Mouse (Mus musculus): ENCODE data around the gene Gabrb1.
"Not testable (repeated sequence)": the region's sequence is repeated elsewhere in the genome, so short reads cannot be mapped to it uniquely, and the experiment has no call there.

Gene Gabrb1

DNA sequence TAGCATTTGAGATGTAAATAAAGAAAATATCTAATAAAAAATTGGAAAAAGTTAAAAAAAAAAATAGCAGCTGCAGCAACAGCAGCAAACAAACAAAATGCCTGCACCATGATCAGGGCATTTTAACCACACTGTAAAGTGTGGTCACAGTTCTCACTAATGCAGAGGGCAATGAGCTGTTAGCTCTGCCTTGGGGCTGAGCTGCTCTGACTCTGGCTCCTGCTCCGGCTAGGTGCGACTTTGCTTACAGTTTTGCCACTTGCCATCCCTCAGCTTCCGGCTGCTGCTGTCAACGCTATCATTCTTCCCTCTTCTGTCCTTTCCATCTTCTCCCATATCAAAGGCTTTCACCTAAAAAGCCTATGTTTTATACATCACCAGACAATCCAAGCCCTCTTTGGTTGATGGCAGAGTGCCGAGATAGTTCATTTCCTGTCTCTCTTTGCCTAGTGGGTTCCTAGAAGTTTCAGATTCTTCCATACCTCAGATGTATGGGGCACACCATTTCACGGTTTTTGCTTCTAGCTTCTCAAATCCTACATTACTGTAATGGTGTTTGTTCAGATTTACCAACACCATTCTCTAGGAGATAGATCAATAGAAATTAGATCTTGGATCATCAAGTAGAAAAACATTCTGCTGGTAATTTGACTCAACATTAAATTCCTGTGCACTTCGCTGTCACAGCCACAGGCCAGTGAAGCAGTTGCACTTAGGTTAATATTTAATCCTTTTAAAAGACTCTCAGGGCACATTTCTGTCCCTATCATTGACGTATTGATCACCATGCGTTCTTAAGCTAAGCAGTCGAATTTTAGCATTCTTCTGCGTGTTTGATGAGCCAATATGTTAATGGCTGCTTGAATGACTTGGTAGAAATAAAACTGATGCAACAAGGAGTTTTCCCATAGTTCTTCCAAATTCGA, 385.6 kb downstream of the Gabrb1 start:
- DNase-seq (ENCODE audit: low spot score) = no peak

DNA sequence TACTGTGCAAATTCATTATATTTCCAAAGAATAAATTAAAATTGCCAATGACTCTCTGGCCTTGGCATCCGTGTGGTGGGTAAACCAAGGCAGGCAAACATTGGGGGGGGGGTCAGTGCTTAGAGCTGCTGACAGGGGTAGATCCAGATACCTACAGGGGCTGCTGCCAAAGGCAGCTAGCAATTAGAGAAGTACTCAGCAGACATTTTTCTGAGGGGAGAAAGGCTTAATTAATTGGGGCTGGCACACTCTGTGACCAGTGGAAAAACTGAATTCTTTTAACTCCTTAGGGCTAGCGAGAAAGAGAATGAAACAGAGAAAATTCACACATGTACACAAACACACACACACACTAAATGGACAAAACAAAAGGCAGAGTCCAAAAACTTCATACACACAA, 388.3 kb downstream of the Gabrb1 start:
- no peak for DNase-seq (ENCODE audit: low spot score)

GRCm38 (mm10) chr5:72064079-72064478, 406.2 kb downstream of the Gabrb1 start:
- DNase-seq (ENCODE audit: low spot score) = no peak

DNA sequence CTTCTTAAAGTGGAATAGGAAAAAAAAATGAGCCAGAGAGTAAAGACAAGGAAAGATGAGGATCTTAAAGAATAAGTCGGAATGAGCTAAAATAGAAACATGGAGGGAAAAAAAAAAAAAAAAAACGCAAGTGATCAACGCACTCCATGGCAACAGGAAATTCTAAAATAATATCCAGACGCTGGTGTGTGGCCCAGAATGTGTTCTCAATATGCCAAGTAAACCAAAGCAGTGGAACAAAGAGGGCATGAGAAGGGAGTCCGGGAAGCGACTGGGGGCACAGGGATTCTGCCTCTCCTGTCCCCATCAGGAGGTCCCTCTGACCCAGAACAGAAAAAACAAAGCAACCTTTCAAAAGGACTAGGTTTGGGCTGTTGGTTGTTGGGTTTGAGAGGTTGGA, 410.9 kb downstream of the Gabrb1 start:
- no peak for DNase-seq (ENCODE audit: low spot score)

DNA sequence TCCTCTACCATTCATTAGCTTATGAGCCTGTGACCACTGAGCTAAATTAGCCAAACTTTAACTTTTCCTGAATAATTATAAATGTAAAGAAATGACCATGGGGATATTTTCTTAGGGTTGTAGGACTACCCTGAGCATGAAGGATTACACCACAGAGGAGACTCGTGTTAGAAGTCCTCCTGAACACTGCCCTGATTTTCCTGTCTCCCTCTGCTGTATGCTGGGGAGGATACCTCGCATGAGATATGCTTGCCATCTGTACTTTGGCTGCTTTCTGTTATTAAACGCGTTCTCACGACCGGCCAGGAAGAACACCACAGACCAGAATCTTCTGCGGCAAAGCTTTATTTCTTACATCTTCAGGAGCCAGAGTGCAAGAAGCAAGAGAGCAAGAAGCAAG, 411.5 kb downstream of the Gabrb1 start:
- DNase-seq (ENCODE audit: low spot score) = not testable (repeated sequence)

DNA sequence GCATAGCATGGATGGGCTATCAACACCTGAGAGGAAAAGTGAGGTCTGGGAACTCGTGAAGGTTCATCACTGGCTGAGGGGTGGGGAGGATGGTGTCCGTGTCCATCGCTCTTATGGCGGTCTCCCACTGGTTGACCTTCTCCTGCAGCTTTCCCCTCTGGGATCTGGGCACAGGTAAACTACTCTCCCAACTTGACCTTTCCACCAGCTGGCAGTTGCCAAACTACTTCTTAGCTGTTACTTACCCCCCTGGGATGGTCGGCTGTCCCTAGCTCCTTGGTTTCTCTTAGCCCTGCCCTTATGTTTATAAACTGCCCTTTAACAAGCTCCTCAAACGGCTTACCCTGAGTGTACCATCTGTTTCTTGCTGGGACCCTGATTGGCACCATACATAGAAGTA, 418.9 kb downstream of the Gabrb1 start:
- no peak for DNase-seq (ENCODE audit: low spot score)

DNA sequence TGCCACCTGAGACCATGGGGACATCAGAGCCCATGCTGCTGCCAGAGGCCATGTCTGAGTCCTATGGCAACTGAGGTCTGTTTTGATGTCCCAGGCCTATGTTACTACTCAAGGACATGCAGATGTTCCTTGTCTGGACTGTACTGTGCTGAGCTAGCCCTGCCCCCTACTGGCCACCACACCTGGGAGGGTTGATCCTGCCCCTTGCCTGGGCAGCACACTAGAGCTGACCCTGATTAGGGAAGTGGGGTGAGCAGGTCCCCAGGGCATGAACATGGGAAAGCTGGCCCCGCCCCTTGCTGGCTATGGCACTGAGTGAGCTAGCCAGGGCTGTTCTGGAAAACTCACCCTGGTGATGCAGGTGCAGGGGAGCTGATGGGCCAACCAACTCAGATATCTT, 428.6 kb downstream of the Gabrb1 start:
- DNase-seq (ENCODE audit: low spot score) = no peak

DNA sequence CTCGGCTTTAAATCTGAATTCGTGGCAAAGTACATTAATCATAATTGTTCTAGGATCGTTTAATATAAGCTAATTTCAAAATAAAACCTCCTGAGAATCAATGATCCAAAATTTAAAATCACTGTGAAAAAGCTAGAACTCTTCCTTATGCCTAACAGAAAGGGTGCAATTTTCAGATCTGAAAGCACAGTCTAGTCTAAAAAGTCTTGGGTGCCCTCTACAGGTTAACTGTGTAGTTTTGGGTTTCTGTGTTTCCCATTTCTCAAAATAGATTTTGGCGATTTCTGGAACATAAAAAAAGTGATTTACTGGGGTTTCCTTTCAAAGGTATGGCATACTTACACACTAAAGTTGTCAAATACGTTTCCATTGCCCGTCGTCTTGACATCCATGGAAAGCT, 436.7 kb downstream of the Gabrb1 start:
- DNase-seq (ENCODE audit: low spot score) = no peak

- DNase-seq (ENCODE audit: low spot score) = no peak
Measured at GRCm38 (mm10) chr5:72095015-72095414, 437.1 kb downstream of the Gabrb1 start.

DNA sequence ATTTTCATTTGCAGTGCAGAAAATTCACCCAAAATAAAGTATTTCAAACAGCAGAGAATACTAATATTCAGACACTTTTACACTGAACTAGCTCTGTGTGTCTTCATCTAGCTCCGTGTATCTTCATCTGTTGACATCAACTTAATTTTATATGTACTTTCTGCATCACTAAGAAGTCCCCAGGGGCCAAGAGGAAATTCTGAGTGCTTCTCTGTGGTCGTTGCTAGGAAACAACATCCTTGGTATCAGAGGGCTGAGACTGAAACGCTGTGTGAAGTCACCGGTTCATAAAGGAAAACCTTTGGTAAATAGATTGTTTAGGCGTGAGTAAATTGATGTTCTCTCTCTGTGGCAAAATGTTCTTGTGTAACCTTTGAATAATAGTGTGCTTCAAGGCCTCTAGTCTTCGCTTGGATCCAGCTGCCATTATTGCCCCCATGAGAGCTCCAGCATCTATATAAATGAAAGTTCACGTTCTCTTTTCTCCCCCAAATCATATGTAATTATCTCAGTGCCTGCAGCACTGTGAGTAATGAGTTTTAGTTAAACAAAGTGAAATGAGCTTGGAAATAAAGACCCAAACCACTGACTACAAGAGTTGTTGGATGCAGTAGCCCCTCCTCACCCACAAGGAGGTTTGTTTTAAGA, 446.5 kb downstream of the Gabrb1 start:
- DNase-seq (ENCODE audit: low spot score) = no peak

DNA sequence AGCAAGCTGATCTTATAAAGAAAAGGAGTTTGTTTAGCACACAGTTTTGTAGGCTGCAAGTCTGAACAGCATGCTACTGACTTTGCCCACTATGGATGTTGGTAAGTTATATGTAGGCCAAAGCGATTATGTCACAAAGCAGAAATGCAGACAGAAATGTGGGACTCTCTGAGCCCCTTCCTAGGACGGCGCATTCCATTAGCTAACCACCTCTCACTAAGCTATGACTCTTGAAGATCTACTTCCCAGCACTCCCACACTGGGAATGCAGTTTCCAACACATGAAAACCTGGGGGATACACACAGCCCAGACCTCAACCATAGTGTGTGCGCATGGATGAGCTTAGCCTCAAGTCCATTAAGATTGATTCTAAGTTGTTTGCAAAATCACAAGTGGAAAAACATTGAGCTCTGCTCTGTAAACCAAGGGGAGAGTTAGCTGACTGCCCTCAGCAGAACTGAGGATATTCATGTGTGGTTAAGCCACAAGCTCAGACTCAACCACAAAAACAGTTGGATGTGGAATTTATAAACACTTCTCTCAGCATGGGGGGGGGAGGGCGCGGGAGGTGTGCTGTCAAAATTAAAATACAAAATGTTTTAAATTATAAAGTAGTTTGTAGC, 464.6 kb downstream of the Gabrb1 start:
- DNase-seq (ENCODE audit: low spot score) = no peak

GRCm38 (mm10) chr5:72126681-72127080, 468.8 kb downstream of the Gabrb1 start:
- DNase-seq (ENCODE audit: low spot score) = no peak

DNA sequence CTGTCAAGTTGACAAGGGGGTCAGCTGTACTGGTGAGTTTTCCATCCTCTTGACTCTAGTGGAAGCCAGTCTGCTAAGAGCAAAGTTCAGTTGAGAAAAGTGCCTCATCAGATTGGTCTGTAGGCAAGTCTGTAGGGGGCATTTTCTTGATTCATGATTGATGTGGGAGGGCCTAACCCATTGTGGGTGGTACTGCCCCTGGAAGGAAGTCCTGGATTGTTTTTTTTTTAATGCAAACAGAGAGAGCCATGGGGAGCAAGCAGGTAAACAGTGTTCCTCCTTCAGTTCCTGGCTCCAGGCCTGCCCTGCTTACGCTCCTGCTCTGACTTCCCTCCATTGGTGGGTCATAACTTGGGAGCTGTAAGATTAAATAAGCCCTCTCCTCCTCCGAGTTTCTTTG, 476.0 kb downstream of the Gabrb1 start:
- no peak for DNase-seq (ENCODE audit: low spot score)

DNA sequence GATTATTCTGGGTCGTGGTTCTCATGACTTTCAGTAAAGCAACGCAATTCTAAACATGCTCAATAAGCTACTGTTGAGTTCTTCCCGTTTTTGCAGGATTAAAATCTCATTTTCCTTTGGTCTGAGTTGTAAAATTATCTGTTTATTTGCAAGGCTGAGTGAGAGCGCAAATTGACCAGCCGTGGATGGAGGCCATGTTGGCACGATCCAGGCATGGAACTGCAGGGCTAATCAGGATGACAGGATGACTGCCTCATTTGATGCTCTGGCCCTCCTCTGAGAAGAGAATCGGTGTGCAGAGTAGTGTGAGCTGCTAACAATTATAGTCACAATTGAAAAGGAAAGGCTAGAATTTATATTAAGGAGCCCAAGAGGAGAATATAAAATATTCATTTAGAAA, 480.3 kb downstream of the Gabrb1 start:
- DNase-seq (ENCODE audit: low spot score) = no peak

- DNase-seq (ENCODE audit: low spot score) = no peak
Measured at GRCm38 (mm10) chr5:72139619-72140018, 481.7 kb downstream of the Gabrb1 start.

GRCm38 (mm10) chr5:72148679-72149078, 490.8 kb downstream of the Gabrb1 start:
- no peak for DNase-seq (ENCODE audit: low spot score)

DNA sequence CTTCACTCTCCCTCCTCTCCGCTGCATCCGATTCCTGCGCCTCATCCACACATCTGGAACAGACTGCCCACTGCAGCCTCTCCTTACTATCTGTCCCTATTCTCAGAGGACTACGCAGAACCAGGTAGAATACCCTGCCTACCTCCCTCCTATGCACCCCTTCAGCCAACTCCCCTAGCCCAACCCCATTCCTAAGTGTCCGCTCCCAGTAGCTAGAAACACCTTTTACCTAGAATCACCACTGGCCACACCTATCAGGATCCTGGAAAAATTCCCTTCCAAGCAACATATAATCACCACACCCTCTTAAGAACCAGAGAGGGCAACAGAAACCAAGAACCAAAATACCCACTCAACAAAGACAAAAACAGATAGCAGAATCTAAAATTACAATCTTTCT, 493.0 kb downstream of the Gabrb1 start:
- DNase-seq (ENCODE audit: low spot score) = no peak

DNA sequence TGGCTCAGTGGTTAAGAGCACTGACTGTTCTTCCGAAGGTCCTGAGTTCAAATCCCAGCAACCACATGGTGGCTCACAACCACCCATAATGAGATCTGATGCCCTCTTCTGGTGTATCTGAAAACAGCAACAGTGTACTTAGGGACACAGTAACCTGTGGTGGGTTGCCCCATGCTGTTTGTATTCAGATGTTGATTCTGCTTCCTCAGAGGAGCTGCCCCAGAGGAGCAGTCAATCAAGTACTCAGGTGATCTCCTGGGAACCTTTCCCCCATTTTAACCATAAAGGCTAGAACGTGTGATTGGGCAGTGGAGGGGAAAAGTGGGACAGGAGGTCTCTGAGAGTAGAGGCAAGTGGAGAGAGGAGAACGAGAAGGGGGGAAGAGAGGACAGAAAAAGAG, 497.8 kb downstream of the Gabrb1 start:
- DNase-seq (ENCODE audit: low spot score) = not testable (repeated sequence)

DNA sequence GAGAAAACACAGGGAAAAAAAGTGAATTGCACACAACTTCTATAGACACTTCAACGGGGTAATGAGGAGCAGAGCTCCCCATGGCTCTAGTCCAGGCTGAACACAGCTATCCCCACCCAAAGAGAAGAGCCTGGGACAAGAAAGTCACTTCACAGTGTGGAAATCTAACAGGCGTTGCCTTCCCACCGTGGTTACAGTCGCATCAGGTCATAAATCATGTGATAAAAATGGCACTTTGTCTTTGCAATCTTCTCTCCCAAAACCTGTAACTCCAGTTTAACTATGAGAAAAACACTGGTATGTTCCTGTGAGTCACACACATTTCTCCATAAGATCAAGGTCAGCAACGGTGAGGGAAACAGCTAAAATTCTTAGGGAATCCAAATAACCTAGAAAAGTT, 498.7 kb downstream of the Gabrb1 start:
- no peak for DNase-seq (ENCODE audit: low spot score)

GRCm38 (mm10) chr5:72158667-72159066, 500.8 kb downstream of the Gabrb1 start:
- DNase-seq (ENCODE audit: low spot score) = no peak

DNA sequence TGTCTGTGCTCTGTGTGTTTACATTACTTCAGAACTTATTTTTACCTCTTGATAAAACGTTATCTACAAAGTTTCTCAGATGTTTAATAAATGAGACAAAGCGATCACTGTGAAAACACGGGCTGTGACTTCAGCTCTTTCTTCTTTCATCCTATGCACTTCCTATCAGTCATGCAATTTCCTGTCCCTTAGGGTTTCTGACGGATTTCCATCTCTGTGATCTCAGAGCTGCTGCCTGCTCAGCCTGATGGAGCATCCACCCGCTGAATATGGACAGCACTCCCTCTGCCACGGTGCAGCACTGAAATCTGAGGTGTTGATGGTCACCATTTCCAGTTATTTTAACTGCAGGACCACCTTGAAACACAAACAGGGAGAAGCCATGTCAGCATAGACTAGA, 501.6 kb downstream of the Gabrb1 start:
- no peak for DNase-seq (ENCODE audit: low spot score)

DNA sequence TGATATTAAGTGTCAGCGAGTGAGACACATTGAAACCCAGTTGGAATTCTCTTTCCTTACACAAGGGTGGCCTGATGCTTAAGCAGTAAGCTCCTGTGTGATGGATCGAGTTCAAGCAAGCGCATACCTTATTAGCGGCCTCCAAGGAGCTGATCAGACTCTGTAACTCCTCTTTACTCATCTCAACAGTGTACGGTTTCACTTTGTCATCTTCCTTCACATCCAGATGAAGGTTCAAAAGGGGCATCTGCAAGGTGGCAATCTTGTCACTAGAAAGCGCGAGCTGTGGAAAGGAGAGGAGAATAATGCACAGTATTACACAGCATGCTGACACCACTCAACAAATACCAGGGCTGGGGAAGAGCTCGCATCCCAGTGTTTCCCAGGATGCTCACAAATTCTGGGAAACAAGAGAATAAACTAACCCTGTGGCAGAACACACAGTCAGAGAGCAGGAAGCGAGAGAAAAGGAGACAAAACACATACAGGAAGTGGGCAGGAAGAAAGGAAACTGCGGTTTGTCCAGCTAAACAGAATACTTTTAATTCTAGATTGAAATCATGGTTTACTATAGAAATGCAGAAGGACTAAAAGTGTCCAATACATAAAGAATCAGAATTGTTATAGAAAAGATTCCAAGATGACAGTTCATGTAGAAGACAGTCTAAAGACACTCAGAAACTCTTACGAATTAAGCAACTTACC, 503.0 kb downstream of the Gabrb1 start:
- DNase-seq (ENCODE audit: low spot score) = no peak
